Mouse (Mus musculus): ENCODE results near the gene Spred2.
A peak's percentile ranks its signal among the peaks of the same experiment; 100 is the strongest.

The Spred2 gene

DNA sequence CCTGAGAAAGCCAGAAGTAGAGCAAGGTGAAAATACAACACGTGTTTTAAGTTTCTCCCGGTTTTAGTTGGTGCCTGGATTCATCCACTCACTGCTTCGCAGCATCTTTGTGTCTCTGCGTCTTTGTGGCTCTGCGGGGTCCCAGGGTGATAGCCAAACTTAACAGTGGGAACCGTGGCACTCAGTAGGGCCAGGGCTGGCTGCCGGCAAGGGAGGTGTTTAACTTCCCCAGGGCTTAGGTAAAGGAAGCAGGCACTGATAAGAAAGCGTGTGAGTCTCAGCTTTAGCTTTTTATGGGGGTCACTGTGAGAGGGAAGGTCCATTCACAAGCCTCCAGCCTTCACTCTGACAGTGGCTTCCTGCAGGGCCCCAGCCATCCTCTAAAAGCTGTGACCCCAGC, 28.8 kb downstream of the Spred2 start:
- DNase-seq (ENCODE audit: low read depth in 2 of 2, low spot score in 2 of 2): no peak

DNA sequence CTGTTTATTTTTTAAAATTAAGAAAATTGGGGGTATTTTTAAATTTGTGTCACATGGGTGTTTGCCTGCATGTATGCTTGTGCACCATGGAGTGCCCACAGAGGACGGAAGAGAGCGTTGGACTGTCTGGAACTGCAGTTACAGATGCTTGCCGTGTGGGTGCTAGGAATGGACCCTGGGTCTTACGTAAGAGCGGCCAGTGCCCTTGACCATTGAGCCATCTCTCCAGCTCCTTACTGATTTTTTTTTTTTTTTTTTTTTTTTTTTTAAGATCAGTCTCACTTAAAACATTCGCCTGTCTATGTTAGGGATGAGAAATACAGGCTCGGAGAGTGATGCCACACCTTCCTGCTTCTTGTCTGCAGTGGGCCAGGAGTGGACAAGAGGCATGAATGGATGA, 29.7 kb downstream of the Spred2 start:
- no peak for DNase-seq (ENCODE audit: low read depth in 2 of 2, low spot score in 2 of 2)

DNA sequence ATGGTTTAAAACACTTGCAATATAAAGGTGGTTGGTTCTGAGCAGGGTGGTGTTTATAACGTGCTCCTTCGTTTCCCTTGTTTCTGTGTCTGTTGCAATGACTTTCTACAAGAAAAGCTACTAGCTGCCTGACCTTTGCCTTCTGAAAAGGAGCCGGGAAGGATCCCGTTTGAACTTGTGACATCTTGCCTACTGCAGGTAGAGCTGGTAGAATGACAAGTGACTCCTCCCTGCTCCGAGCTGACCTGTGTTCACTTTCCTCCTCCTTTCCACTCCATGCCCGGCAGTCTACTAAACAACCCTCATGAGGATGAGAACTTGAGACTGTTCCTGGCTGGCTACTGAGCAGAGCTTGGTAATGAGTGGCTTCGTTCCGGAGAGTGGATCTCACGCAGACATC, 30.9 kb downstream of the Spred2 start:
- DNase-seq (ENCODE audit: low read depth in 2 of 2, low spot score in 2 of 2): no peak

DNA sequence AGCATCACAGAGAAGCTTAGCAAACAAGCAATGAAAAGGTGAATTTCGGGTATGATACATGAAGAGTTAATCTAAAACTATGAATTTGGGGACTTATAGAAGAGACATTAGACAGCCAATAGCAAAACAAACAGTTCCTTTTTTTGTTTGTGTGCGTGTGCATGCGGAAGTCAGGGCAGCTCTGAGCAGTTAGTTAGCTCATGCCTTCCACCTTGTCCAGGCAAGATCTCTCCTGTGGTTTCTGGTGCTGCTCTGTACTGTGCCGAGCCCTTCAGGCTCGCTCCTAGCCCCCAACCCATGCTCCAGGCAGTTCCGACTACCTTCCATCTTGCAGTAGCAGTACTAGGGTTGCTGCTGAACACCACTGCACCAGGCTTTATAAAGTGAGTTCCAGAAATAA, 31.5 kb downstream of the Spred2 start:
- DNase-seq (ENCODE audit: low read depth in 2 of 2, low spot score in 2 of 2): no peak

DNA sequence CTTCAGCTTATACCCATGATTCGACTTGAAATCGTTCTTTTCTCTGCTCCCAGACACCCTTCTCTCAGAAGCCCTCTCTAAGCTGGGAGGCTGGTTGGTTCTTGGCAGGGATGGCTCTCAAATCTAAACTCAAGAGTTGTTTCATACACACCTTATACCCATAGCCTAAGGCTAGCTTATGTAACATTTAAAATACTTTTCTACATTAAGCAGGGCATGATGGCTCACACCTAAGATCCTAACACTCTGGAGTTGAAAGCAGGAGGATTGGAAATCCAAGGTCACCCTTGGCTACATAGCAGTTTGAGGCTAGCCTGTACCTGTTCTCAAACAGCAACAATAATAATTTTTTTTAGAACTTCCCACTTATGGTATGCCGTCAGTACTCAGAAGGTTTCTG, 34.8 kb downstream of the Spred2 start:
- no peak for DNase-seq (ENCODE audit: low read depth in 2 of 2, low spot score in 2 of 2)

DNA sequence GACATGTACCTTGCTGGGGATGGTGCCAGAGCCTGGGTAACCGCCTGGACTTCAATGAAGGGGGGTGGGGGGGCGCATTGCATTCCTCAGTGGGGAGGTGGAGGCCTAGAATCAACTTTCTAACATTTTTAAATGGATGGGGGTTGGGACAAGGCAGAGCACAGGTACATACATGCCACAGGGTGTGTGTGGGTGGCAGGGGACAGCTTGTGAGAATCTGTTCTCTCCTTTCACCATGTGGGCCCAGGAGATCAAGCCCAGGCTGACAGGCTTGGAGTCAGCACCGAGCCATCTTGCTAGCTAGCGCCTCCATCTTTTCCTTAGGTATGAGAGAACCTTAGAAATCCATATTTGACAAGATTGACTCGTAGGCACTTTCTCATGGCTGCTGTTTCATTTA, 35.7 kb downstream of the Spred2 start:
- DNase-seq (ENCODE audit: low read depth in 2 of 2, low spot score in 2 of 2): no peak

DNA sequence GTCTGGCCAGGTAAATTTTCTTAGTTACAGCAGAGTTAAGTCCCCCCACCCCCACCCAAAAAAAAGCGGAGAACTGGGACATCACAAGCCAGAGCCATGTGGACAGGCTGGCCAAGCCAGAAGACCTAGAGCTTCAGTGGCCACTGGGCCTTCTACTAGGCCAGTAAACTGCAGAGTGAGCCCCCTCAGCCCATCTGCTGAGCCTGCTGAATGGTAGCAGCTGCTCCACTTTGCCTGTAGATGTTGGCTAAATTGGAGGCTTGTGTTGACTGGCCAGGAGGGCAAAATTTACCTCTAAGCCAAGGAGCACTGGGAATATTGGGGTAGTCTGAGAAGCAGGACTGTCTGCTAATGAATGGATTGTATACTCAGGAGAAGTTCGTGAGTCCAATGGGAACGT, 36.4 kb downstream of the Spred2 start:
- no peak for DNase-seq (ENCODE audit: low read depth in 2 of 2, low spot score in 2 of 2)

DNA sequence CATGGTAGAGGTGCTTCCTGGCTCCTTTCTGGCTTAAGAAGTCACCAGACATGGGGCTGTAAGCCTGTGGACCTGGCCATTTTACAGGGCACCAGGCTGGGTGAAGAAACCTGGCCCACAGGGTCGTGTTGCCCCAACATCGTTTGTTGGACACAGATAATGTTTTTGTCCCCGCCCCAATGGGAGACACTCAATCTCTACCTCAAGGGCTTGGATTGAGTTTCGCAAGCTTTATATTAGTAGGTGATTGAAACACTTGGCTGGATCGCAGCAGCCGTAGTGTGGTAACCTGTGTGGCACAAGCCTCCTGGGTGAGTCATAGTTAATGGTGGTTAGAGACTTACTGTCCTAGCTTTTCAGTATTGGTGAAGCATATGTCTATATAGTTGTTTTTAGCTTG, 36.9 kb downstream of the Spred2 start:
- no peak for DNase-seq (ENCODE audit: low read depth in 2 of 2, low spot score in 2 of 2)

DNA sequence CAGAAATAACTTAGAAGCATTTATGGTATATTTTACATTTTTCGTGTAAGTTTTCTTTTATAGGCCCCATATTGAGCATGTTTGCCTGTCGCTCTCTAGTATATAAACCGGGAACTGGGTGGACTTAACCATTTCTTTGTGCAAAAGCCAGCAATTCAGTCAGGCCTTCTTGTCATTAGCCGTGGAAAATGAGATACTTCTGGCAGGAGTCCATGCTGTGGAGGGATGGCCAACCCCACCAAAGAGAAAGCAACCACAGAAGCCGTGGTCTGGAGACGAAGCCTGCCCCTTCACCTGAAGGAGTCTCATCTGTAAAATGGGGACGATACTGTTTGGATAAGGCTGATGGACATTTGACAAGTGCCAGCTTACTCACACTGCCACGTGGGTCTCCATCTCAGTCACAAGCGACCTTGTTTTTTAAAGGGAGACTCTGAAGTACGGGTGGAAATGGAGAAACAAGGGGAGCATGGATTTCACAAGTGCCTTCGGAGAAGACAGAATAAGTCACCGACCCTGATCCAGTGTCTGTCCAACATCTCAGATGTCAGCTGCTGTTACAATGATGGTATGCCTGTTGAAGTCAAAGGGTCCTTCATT, 37.7 kb downstream of the Spred2 start:
- no peak for DNase-seq (ENCODE audit: low read depth in 2 of 2, low spot score in 2 of 2)

DNA sequence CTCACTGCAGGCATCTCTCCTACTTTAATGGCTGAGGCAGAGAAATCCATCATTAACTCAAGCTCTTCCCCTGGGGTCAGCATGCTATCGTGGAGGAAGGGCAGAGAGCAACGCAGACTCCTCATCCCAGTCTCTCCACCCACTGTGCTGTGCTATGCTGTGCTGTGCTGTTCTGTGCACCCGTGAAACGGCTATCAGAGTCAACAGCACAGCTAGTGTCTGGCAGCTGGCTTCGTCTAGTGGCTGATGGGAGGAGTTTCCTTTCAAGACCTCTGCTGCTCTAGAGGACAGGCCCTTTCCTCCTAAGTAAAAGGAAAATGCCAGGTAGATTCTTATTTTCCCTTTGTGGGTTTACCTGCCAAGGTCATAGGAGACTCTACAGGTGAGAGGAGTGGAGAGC, 38.6 kb downstream of the Spred2 start:
- DNase-seq (ENCODE audit: low read depth in 2 of 2, low spot score in 2 of 2): no peak

DNA sequence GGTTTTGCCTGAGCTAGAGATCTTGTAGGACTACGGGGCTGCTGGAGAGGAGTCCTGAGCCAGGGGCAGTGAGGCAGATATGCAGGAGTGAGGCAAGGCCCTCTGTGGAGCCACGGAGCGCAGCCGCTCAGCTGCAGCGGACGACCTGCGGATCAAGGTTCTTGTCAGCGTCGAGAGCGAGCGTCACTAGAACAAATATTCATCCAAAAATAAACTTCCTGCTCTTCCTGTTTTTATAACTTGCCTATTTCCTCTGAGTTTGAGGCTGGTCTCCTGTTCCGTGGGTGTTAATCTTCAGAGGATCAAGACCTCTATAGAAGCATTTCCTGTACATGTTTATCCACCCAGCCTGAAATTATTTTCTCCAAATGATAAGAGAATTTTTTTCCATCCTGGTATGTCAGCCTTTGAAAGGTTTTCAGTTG, 39.6 kb downstream of the Spred2 start:
- DNase-seq (ENCODE audit: low read depth in 2 of 2, low spot score in 2 of 2): no peak

DNA sequence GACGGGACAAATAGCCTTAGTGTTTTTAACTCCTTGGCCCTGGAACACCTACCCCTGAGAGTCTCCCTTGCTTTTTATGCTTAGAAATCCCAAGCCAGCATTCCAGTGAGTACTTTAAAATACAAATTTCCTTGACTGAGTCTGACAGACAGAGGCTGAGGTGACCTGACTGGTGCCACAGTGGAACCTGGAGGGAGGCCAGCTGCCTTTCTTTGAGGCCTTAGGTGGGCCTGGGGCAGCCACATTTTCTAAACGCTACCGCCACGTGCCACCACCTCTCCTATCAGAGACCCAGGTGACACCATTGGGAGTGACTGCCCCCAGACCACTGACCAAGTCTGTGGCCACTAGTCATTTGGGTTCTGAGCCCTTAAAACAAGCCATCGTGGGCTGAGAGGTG, 40.2 kb downstream of the Spred2 start:
- no peak for DNase-seq (ENCODE audit: low read depth in 2 of 2, low spot score in 2 of 2)

DNA sequence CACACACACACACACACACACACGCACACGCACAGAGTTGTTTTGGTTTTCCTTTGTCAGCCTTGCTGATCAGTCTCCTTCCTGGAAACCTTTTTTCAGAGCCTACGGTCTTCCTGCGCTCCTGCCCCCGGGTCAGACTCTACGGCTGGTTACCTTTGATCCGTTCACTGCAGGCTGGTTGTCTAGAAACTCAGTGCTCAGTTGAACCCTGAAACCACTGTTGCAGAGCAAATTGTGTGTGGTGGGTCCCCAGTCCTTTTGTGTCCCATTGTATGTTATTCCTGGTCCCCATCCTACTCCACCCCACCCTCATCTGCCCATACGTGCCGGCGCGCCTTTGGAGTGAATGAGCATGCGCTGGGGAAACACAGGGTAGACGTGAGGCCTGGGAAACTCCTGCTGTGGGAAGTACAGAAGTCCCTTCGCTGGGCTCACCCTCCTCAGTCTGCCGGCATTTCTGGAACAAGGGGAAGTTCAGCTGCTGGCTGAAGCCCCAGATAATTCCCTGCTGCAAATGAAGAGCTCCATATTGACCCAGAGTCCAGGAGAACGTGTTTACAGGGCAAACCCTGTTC, 40.9 kb downstream of the Spred2 start:
- DNase-seq (ENCODE audit: low read depth in 2 of 2, low spot score in 2 of 2): no peak

DNA sequence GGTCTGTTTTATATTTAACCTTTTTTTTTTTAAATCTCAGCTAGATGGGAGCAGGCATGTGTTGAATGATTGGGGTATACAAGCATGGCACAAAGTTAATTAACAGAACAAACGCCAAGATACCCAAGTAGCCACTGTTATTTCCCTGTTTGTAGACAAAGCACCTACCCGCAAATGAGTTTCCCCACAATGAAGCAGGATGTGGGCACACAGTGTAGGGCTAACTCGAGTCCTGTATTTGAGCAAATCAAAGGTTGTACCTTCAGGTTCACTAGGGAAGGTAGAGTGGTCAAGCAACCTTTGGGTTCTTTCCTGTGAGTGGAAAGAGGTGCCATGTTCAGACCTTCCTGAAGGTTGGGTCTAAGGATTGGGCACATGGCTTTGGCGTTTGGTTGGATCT, 41.5 kb downstream of the Spred2 start:
- DNase-seq (ENCODE audit: low read depth in 2 of 2, low spot score in 2 of 2): no peak

DNA sequence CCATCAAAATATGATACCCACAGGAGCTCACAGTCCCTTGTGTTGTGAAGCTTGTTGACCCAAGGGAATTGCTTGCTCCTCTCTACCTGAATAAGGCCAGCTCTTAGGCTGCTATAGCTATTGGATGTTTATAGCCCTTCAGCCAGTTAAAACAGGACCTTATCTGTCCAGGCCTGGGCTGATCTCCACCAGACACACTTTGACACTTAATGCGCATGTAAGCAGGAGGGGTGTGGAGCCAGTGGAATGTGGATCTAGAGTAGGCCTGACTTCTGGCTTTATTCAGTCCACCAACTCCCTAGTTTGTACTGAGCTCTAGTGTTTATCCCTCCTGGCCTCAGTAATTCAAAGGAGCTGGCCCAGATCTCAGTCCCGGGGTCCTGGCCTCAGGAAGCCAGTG, 42.1 kb downstream of the Spred2 start:
- no peak for DNase-seq (ENCODE audit: low read depth in 2 of 2, low spot score in 2 of 2)

DNA sequence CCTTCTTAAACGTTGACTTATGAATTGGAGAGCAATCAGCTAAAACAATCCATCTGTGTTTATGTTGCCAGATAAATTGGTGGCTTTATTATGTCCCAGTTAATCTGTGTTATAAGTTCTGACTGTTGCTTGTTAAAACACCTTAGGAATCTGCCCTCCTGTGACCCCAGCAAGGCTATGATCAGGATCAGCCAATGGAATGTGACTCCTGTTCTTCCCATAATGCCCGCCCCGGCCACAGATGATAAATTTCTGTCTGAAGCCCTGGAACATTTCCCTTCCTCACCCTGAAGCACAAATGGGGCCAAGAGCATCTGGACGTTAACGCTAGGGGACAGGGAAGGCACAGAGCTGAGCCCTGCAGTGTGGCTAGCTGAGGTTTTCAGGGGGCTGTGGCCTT, 45.4 kb downstream of the Spred2 start:
- DNase-seq (ENCODE audit: low read depth in 2 of 2, low spot score in 2 of 2): no peak

DNA sequence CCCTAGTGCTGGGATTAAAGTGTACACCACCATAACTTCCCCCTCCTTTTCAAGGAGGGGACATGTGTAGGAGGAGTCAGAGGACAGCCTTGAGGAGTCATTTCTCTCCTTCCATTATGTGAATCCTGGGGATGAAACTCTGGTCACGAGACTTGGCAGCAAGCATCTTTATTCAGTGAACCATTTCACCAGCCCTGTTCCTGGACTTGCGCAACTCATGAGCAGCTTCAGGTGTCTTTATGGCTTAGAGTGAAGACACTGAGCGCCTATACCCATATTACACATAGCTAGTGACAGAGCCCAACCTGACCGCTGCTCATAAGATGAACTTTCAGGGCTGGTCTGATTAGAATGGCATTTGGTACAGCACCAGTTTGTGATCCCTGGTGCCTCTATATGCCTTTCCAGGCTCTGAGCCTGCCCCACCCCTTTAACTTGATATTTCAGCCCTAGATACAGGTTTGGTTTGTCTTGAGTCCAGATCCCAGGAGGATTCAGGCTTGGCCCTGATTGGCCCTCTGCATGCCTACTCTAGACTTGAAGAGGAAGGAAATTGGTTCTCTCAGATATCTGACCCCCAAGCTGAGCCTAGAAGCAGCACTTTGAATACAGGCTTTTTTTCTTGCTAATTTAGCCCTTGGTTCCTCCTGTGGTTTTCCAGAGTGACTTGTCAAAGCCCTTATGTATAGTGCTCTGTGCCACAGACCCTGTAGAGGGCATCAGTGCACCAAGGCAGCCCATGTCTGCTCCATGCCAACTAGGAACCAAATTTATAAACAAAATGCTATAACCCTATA, 48.0 kb downstream of the Spred2 start:
- DNase-seq (ENCODE audit: low read depth in 2 of 2, low spot score in 2 of 2): no peak

DNA sequence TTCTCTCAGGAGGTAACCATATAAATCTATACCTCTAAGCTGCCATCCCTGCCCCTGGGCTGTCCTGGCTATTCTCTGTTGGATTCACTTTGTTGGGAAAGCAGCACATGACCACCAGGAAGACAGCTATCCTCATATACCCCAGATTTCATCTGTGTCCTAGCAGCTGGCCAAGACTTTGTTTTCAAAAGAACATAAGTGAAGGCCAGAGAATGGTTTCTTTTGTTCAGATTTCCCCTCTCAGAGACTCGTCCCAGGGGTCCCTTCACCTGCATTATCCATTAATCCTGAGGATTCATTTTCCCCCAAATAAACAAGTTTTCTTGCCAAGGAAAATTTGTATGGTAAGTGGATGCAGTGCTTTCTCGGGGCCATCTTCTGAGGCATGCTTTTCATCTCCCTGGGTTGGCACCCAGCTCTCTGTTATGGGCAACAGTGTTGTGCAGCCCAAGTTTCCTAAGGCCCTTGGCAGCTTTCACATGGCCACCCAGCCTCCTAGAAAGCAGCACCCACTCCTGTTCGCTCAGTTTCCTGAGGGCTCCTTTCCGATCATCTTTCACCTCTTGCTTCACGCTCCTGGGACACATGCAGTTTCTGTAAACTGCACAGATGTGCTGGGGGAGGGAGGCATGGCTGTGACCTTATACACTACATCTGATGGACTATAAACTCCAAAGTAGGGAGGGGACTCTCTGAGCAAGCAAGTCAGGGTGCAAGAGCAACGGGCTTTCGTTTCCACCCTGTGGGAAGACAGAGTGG, 49.0 kb downstream of the Spred2 start:
- no peak for DNase-seq (ENCODE audit: low read depth in 2 of 2, low spot score in 2 of 2)

DNA sequence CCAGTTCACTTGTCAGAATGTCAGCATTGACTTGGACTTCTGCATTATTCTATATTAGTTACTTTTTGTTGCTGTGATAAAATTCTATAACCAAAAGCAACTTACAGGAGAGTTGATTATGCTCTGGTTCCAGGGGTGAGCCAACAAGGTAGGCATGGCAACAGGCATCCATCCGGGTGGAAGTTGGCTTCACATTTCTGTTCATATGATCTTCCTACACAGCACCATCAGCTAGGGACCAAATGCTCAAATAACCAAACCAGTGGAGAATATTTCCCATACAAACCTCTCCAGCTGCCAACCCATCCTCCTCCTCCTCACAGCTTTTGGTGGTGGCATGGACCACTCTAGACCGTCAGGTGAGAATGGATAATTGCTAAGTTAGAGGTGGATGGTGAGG, 51.9 kb downstream of the Spred2 start:
- DNase-seq (ENCODE audit: low read depth in 2 of 2, low spot score in 2 of 2): no peak

DNA sequence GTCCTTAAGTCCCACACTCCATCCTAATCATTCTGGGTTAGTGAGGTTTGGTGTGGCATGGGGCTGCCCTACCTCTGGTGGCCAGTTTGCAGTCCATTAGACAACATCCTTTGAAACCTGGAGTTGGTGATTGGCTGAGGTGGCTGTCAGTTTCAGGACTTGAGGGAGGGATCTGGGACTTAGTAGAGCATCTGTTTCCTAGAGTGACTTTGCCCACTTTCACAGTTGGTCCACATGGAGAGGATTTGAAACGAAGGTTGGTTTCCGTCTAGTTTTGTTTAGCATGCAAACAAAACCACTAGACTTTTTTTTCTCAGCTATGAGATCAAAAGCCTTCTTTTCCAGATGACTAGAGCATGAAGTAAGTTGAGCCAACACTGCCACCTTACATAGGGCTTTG, 53.5 kb downstream of the Spred2 start:
- no peak for DNase-seq (ENCODE audit: low read depth in 2 of 2, low spot score in 2 of 2)

DNA sequence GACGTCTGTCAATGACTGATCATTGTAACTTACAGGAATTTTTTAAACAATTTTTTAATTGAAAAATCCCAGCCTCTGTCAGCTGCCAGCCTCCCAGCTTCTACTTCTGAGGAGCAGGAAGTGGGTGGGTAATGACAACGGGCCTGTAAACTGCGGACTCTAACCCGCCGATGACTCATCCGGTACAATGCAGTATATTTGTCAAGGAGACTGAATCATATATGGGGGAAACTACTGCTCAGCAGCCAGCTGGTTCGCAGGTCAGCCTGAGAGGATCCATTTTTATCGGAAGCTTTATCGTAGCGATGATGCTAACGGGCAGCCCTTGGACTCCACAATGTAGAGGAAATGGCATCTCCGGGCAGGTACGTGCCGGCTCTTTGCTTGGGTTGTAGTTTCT, 55.2 kb downstream of the Spred2 start:
- peak in 1 of 2 experiments; percentile 51 for DNase-seq (ENCODE audit: low read depth in 2 of 2, low spot score in 2 of 2)

DNA sequence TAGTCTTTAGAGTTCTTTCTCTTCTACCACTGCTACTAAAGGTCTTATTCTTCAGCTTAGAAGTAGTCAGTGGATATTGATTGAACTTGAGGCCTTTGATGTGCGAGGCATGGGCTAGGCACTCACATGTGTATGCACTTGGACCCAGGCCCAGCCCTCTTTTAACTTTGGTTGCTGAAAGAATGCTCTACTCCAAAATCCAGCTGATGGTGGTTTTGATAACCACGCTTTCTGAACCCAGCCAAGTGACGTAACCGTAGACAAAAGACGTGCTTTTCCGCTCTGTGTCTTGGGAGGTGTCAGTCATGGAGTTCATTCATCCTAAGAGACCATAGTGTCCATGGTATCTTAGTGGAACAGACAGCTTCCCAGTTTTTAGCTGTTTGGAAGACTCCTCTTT, 57.9 kb downstream of the Spred2 start:
- DNase-seq (ENCODE audit: low read depth in 2 of 2, low spot score in 2 of 2): no peak

Measured in CD8-positive naive resting alpha-beta T cell, adult 2 months (primary cell).